Mouse (Mus musculus) sigmoid colon, adult 10 weeks (tissue): Measurements from ENCODE around the gene Cep63. TPM values are rescaled to one million over a fixed set of nuclear protein-coding genes. Genes with fewer than 3 reads are reported as not detected.

Experiments
- polyA plus RNA-seq: library from polyadenylated mRNA; stranded (reverse); fragments of 350-450 nt; fragmentation: Illumina TruSeq; extraction: RNeasy Lipid Tissue Mini Kit (QIAGEN cat#74804); gene quantifications from one replicate; pipeline ENCODE4 v1.2.3, GENCODE M21; 2014; ENCODE audit warnings: low read depth, low replicate concordance

Cep63 gene
- polyA plus RNA-seq = 42.6 TPM

DNA sequence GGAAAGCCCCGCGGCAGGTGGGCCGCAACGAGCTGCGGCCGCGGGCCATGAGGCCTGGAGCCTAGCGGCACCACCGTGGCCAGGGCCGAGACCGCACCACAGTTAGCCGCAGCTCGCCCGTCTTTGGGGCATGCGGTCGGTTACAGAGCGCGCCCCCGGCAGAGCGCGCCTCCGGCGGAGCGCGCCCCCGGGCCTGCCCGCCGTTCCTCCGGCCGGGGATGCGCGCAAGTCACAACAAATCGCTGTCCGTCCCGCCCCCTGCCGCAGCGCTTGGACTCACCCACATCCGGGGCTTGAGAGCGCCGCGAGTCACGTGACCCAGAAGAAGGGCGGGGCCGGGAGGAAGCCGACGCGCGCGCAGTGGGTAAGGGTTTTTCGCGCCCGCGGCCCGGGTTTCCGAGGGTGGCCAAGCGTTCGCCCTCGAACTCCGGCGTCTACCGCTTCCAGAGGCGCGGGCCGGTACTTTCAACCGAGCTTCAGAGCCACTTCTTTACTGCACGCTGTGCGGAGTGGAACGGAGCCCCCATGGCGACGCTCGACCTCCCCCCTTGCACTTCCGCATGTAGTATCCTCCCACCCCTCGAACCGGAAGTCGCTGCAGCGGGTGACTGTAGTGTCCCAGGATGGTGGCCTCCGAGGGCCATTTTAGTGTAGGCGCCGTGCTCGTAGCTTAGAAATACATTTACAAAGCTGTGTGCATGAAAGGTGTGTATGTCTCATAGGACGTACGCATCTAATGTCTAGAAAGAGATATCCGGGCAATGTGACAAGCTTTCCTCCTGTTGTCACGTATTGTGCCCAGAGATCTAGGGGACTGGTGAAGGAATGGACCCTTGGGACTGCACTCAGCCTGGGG lies at the start of gene Cep63, which contains the start of gene Anapc13:
Gene Cep63 (minus strand): TSS at position 552 of the 856 bp plus-strand sequence.
Gene Anapc13 (plus strand): TSS at position 314 of the 856 bp plus-strand sequence.

Other genes with a start within 250 kb of the Cep63 start
- gene Ky, start 120.8 kb downstream of the Cep63 start, polyA plus RNA-seq = not detected
- 8.7 TPM for gene Anapc13, start 238 bp downstream of the Cep63 start, polyA plus RNA-seq
- gene Amotl2, start 90.1 kb upstream of the Cep63 start, polyA plus RNA-seq = 7.5 TPM
- 99.1 TPM for gene Ryk, start 208.4 kb upstream of the Cep63 start, polyA plus RNA-seq